Comparison of ENCODE assay signal across 7 mouse cellular contexts in the genomic region with DNA sequence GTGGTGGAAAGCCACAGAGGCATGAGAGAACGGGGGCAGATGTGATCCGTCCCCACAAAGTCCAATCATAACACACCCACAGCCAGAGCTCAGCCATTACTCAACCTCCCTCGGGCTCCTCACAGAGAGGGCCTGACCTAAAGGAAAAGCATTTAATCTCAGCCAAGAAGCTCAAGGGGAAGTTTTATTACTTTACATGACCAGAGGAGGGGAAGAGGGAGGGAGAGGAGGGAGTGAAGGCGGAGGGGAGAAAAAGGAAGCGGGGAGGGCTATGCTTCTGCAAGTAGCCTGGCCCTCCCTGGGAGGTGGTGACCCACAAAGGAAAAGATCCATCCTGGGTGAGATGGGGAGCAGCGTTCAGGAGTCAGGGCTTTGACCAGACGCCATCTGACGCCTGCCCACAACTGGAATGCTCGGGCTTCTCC. TPM values are rescaled to one million over a fixed set of nuclear protein-coding genes. Genes with fewer than 3 reads are reported as not detected.
DNase-seq lines count a peak whose midpoint lies in the region; ATAC-seq and TF ChIP-seq lines count a peak whose summit lies in the region.

No protein-coding gene starts in this region.

- no peaks in the 10 kb centered on the region for H3K9me3 ChIP-seq in lung, embryonic 14.5 days (ENCODE audit: low read depth, low read length)
- no peaks in the 10 kb centered on the region for H3K9me3 ChIP-seq in intestine, embryonic 16.5 days (ENCODE audit: control insufficient read depth, low read length)

- H3K4me1 ChIP-seq in lung, embryonic 14.5 days (ENCODE audit: insufficient read depth), result no peaks in the 10 kb centered on the region; the same call in 1 of the 2 replicates
- peaks cover 16% of the 10 kb centered on the region for H3K4me1 ChIP-seq in intestine, embryonic 16.5 days (ENCODE audit: control insufficient read depth, insufficient read depth, low read length)

- H3K36me3 ChIP-seq in lung, embryonic 14.5 days (ENCODE audit: insufficient read depth), result no peaks in the 10 kb centered on the region
- H3K36me3 ChIP-seq in intestine, embryonic 16.5 days (ENCODE audit: control insufficient read depth, insufficient read depth, low read length), result no peaks in the 10 kb centered on the region

- peak; percentile 50 for DNase-seq in lung, embryonic 14.5 days
- DNase-seq in lung, postnatal 36 days, result no peak
- DNase-seq in fat pad, adult 2 months (ENCODE audit: extremely low read depth, low read depth, low spot score), result peak; percentile 73
- no peak for DNase-seq in spleen, adult 18-20 months
- DNase-seq in B cell, adult 2 months, result no peak

- 34% methylated on average over 9 of the region's 9 CpGs for WGBS in lung, embryonic 14.5 days
- 34% methylated on average over 9 of the region's 9 CpGs for WGBS in intestine, embryonic 16.5 days

- no peak overlapping the region for H3K4me2 ChIP-seq in lung, embryonic 14.5 days
- H3K4me2 ChIP-seq in intestine, embryonic 16.5 days (ENCODE audit: low read depth, low read length), result no peak overlapping the region

- peak overlapping the region; percentile 16; the same call in 1 of the 2 replicates for H3K27ac ChIP-seq in lung, embryonic 14.5 days (ENCODE audit: low read depth)
- 0 out of 2 replicates have a peak overlapping the region, but pooled peaks have one; percentile 8 for H3K27ac ChIP-seq in intestine, embryonic 16.5 days (ENCODE audit: low read length)

- H3K4me3 ChIP-seq in lung, embryonic 14.5 days (ENCODE audit: low read depth, low read length), result no peak overlapping the region
- no peak overlapping the region for H3K4me3 ChIP-seq in intestine, embryonic 16.5 days (ENCODE audit: low read length)

- no peaks in the 10 kb centered on the region for H3K27me3 ChIP-seq in lung, embryonic 14.5 days (ENCODE audit: insufficient read depth, low read length)
- no peaks in the 10 kb centered on the region for H3K27me3 ChIP-seq in intestine, embryonic 16.5 days (replicated peaks; ENCODE audit: control insufficient read depth, insufficient read depth, low read length)

- peak; percentile 66 for ATAC-seq in lung, embryonic 14.5 days (ENCODE audit: insufficient read depth)
- ATAC-seq in intestine, embryonic 16.5 days, result peak; percentile 71
- peak; percentile 87 for ATAC-seq in megakaryocyte progenitor cell, adult 5-6 weeks (replicated peaks; ENCODE audit: poor library complexity)

- H3K9ac ChIP-seq in lung, embryonic 14.5 days, result no peak overlapping the region
- H3K9ac ChIP-seq in intestine, embryonic 16.5 days (ENCODE audit: low read depth, low read length), result no peak overlapping the region

- TF ChIP-seq CTCF in lung, embryonic 14.5 days (IDR thresholded peaks at IDR 0.05; ENCODE audit: low read depth), result no peak

RNA-seq across cellular contexts. Expression of a gene that starts 35.0 kb away (rescaled TPM):
- 12.8 and 12.9 TPM in 2 replicates for polyA plus RNA-seq in lung, embryonic 14.5 days (2014; fragmentation: Nextera tagmentation; extraction: Ambion mirVana)
- polyA plus RNA-seq in intestine, embryonic 16.5 days (2015; fragmentation: Nextera tagmentation; extraction: Ambion mirVana), result 8.8 and 9.6 TPM in 2 replicates
- 1.5 and 2.0 TPM in 2 replicates for total RNA-seq in megakaryocyte progenitor cell, adult 5-6 weeks (2015)
- 1.7 and 2.6 TPM in 2 replicates for total RNA-seq in megakaryocyte progenitor cell, adult 5-6 weeks (2017)

Comparison
In these comparisons a context has a peak if more than half of its experiments do, and no peak if none do; other contexts are left out.
1. DNase-seq: peak in lung, embryonic 14.5 days (single experiment) and fat pad, adult 2 months (single experiment); none in lung, postnatal 36 days (single experiment), spleen, adult 18-20 months (0 of 2) and B cell, adult 2 months (0 of 2).
2. Peak in every context shown above with its lines, with median percentiles within 50 percentile points of each other: ATAC-seq.